Mouse (Mus musculus) cerebral cortex, adult 2 months (tissue): ENCODE data around the gene Slc35a3.

Experiments
- WGBS: fragments of 180-500 bp; shearing (Covaris S2); methylation state at CpG from one replicate; pipeline ENCODE4 v1.1.7; 2018; 5-methylcytosine and 5-hydroxymethylcytosine counted together

The Slc35a3 gene

GRCm38 (mm10) chr3:116640024-116640423 lies 72.6 kb downstream of the Slc35a3 start:
- WGBS = 91% methylated on average over 1 of the region's 1 CpGs

DNA sequence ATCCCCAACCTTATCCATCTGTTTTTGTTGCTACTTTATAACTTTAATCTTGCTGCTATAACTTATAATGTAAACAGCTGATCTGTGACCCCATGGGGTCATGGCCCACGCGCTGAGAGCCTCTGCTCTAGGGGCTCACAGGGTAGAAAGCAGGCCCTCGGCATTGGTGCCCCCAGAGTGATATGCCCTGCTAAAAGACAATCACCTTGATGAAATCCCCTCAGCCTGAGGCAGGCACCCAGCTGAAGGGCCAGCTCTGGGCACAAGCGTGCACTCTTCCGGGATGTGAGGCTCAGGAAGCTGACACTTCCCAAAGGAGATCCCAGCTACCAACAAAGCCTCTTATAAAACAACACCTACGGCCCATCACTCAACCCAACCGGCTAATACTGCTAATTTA lies 74.1 kb downstream of the Slc35a3 start:
- WGBS = 85% methylated on average over 7 of the region's 7 CpGs

DNA sequence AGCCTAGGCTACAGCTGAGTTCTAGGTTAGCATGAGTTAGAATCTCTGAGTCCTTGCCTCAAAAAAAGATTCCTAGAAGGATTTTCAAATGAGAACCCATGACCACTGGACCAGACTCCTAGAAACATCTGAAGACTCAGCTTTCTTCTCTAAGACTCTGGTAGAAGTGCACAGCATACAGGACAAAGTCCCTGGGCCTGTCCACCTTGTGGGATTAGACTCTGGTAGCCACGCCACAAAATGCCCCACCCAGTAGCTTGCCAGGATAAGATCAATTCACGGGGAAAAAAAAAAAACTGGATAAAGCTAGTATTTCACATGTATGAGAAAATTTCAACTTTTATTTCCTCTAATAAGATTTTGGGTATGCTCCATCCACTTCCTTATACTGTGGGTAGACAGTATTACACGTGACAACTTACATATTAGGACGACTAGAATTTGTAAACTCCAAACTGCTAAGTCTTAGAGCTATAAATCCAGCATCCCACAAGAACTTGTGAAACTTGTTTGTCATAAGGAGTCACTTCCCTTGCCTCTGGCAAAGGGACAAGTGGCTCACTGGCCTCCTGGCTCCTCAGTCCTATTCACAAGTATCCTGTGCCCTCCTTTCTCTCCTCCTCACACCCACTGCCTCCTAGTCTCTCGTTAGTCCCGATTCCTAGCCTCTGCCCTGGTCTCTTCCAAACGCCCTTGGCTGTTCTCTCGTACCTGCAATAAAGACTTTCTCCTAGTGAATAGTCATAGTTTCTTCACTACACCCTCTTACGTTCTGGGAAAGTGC lies 74.7 kb downstream of the Slc35a3 start:
- 79% methylated on average over 9 of the region's 9 CpGs for WGBS

- WGBS = 50% methylated on average over 5 of the region's 5 CpGs
These were observed 76.8 kb downstream of the Slc35a3 start for GRCm38 (mm10) chr3:116635799-116636198.

- 96% methylated on average over 8 of the region's 8 CpGs for WGBS
These were observed 77.8 kb downstream of the Slc35a3 start for GRCm38 (mm10) chr3:116634853-116635252.

DNA sequence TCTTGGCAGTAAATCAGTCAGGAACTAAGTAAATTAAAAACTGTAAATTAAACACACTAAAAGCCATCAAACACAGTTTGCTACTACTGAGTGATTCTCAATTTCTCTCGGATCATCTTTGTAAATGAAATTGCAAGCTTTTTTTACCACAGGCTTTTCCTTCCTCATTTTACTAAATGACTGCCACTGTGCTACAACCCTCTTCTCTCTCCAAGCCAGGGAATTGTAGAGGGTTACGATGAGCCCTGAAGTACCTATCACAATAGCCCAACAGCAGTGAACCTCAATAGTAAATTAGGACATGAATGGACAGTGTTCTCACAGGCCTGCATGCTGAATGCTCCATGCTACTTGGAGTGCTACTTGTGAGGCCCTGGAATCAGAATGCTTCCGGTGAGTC lies 78.5 kb downstream of the Slc35a3 start:
- 71% methylated on average over 3 of the region's 3 CpGs for WGBS

DNA sequence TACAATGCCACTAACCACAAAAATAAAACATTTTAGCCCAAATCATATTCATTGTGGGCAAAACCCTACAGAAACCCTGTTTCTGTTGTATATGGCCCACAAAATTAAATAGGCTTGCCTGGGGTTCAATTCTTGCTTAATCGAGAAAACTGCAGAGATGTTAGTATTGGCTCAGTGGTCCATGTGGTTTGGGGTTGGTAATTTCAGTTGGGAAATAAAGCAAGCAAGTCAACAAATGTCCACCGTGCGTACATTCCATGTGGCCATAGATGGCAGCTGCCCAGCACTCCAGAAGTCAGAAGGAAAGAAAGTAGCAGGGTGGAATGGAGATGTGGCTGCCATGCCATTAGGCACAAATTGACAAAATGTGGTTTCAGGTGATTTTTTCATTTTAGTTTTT lies 79.7 kb downstream of the Slc35a3 start:
- WGBS = 83% methylated on average over 3 of the region's 3 CpGs

GRCm38 (mm10) chr3:116631459-116631858 lies 81.2 kb downstream of the Slc35a3 start:
- 42% methylated on average over 1 of the region's 1 CpGs for WGBS

DNA sequence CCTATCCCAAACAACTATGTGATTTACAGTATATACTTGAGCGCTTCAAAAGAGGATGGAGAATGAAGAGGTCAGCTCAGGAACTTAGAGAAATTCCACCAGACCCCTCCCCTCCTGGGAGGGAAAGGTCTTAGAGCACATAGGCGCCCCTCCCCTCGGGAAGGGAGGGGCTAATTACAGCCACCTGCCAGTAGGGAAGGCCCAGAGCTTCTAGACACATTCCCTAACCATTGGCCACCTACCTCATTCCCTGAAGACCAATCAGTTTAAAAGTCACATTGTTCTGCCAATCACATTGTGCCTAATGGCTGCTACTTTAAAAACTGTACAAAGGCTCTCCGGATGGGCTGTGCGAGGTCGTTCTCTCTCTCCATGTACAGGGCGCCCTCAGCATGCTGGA lies 90.0 kb downstream of the Slc35a3 start:
- WGBS = 94% methylated on average over 7 of the region's 7 CpGs

GRCm38 (mm10) chr3:116620636-116621370 lies 91.8 kb downstream of the Slc35a3 start:
- 70% methylated on average over 7 of the region's 7 CpGs for WGBS
